Mouse (Mus musculus) telencephalon, adult 2 months (tissue): ENCODE results near the gene Samd10.

Experiments used
- DNase-seq: peaks from one replicate; pipeline ENCODE4 v3.0.0-alpha.2; 2011; ENCODE audit warnings: low read depth, low spot score

The Samd10 gene

DNA sequence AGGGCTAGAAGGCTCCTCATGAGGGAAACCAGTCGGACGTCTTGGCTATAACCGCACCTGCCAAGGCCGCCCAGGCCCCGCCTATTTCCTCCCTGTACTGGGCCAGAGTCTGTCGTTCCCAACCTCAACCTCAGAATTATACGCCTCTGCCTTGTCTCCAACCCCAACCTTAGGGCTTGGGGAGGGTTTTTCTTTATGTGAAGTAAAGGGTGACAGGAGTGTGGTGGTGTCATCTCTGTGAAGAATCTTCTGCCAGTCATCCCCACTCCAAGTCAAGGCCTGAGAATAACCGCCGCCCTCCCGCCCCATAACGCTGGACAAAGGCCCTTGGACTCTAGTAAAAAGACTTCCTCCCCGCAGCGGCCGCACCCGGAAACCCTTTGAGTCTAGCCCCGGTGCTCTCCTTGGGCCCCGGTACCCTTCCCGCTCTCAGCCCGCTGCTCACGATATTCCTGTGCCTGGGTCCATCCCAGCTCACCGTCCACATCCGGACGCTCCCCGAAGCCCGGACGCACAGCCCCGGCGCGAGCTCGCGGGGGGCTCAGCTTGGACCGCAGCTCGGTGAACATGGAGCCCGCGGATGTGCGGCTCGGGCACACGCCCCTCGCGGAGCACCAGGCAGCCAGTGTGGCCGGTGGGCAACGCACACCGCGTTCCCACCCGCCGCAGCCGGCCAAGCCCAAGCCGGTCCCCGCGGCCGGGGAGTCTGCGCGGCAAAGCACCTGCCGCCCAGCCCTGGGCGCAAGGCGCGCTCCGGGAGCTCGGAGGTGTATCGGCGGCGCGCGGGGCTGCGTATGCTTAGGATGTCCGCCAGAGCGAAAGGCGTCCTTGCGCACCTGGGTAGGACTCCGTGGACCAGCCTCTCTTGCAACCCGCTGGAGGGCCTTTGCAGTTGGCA lies at the start of gene Samd10:
Gene Samd10 (minus strand): TSS at position 759 of the 898 bp plus-strand sequence.
- no peak for DNase-seq

DNA sequence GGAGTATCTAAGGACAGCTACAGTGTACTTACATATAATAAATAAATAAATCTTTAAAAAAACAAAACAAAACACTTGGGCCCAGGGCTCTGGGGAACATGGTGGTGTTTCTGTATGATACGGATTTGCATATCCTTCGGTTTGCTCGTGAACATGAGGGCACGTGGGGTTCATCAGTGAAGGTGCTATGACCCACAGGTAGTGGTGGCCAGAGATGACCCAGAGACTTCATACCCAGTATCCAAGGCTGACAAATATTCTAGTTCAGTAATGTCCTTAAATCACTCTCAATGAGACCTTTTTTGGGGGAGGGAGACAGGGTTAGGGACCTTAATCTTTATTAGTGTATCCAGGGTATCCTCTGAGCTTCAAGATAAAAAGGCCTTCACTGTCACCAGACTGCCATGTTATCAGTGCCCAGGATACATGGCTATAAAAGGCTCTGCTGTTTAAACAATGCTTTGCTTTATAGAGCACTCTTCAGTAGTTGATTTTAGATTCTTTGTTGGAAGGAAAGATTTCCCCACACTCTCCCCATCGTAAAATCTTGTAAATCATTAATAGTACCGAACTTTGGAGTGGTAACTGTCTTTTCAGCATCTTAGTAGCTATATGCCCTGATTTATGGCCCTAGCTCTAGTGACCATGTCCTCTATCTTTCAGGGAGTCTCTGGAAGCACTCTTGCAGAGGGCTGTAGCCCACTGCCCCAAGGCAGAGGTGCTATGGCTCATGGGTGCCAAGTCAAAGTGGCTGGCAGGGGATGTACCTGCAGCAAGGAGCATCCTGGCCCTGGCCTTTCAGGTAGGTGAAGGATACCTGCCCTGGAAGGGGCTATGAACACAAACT lies 47.8 kb upstream of the Samd10 start:
- DNase-seq: no peak

DNA sequence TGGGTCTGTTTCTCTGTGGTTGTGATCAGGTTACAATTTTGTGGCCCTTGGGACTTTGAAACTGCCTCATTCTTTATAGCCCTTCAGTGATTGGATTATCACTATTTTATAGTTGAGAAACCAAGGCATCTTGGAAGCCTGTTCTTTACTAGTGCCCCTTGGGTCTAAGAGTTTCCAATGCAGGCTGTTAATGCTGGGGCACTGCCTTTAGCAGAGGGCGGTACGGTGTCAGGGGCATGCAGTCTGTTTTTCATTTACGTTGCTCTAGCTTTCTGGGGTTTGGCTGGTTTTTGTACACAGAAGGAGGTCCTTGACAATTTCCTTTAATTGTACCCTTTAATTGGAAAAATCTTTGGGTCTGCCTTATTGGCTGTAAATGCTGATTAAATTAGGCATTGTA lies 46.7 kb upstream of the Samd10 start:
- no peak for DNase-seq

- no peak for DNase-seq
These were observed 45.3 kb upstream of the Samd10 start for GRCm38 (mm10) chr2:181644361-181644760.

GRCm38 (mm10) chr2:181635865-181636264 lies 36.9 kb upstream of the Samd10 start:
- DNase-seq: no peak

DNA sequence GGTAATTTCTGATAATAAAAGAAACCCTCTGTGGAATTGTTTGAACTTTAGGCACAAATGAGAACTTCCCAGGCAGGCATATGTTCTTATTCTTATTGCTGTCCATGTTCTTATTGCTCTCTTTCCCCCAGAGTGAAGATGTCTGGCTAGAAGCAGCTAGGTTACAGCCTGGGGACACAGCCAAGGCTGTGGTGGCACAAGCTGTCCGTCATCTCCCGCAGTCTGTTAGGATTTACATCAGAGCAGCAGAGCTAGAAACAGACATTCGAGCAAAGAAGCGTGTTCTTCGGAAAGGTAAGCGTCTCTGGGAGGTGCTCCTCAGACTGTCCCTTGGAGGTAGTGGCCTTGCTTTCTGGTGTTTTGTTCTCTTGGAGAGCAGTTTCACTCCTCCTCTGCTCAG lies 33.6 kb upstream of the Samd10 start:
- DNase-seq: no peak

- no peak for DNase-seq
These were observed 29.5 kb upstream of the Samd10 start for GRCm38 (mm10) chr2:181628471-181628870.

DNA sequence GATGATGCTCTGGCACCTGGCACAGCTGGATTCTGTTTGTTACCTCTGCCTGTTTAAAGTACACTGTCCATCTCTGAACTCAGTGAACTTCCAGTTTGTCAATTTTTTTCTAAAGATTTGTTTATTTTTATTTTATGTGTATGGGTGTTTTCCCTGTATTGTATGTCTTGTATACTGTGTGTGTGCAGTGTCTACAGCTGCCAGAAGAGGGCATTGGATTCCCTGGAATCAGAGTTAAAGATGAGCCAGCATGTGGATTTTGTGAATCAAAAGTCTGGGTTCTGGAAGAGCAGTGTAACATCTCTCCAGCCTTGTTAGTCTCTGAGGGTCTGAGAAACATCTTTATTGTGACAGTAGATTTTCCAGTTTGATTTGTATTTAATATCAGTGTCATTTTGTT lies 24.4 kb upstream of the Samd10 start:
- no peak for DNase-seq

DNA sequence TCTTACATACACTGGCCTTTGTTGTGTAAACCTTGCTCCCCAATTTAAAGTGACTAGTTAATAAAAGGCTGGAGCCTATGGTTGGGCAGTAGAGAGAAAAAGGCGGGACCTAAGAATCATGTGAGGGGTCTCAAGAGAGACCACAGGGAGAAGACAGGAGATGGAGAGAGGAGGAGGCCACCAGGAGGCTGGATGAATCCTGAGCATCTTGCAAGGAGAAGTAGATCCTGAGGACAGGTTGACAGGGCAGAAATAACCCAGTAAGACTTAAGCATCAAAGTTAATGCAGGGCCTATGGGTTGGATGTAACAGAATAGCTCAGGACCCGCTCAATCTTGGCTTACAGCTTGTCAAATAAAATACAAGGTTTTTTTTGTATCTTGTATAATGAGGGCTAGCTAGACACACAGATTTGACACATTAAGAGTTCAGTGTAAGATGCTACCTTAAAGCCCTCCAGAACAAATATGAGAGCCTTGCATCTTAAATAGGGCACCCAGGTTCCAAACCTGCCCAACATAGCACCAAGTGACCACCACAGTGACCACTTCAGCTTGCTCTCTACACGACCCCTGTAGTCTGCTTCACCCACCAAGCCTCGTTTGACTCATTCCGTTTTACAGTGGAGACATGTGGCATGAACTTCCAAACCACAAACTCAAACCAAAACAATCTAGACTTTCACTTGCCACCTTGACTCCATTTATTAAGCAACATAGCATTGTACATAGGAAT lies 19.9 kb upstream of the Samd10 start:
- no peak for DNase-seq

DNA sequence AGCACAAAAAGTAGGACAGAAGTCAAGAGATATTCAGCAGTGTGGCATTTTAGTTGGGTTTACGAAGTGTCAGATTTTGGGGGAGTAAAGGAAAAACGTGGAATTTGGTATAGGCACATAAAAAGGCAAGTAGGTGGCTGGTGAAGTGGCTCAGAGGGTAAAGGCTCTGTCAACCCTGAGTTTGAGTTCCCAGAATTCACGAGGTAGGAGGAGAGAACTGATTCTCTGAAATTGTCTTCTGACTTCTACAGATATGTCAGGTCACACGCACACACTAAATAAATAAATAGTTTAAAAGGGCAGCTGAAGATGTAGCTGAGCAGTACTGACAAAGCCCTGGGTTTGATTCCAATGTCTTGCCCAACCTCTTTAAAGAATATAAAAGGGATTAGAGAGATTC lies 3.4 kb upstream of the Samd10 start:
- DNase-seq: no peak

- DNase-seq: no peak
These were observed 2.7 kb upstream of the Samd10 start for GRCm38 (mm10) chr2:181601751-181602145.

DNA sequence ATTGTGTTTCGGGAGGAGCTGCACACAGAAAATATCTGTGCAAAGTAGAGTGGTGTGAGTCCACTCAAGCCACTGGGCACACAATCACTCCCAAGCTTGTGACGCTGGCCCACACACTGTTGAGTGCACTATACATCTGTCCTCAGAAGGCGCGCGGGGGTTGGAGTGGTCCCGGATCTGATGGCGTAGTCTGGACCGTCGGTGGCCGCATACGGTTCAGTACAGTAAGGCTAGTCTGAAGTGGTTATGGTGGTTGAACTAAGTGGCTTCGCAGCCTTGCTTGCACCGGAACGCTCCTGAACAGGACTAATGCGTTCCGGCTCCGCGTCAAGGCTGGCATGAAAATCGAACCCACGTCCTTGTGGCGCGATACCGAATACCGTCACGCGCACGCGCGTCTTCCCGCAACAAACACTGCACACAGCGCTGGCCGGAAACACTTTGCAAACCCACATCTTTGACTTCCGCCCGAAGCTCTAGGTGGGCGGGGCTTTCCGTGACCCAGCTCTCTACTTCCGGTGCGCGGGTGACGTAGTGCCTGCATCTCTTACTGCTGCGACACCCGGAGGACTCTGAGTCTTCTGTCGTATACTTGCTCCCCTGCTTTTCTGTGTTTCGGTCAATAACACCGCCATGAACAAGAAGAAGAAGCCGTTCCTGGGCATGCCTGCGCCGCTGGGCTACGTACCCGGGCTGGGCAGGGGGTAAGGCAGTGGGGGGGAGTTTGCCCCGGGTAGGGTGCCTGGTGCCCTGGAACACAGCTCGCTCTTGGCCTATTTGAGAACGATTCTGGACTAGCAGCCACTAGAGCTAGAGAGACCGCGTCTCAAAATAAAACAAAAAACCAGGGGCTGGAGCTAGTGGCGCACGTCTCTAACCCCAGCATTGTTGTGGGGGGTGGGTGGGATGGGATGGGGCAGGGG lies 2.1 kb upstream of the Samd10 start:
- peak; percentile 97 for DNase-seq

- DNase-seq: no peak
These were observed 1.3 kb upstream of the Samd10 start for GRCm38 (mm10) chr2:181600226-181600758.

- DNase-seq: no peak
These were observed 1.5 kb downstream of the Samd10 start for GRCm38 (mm10) chr2:181597378-181598061.

DNA sequence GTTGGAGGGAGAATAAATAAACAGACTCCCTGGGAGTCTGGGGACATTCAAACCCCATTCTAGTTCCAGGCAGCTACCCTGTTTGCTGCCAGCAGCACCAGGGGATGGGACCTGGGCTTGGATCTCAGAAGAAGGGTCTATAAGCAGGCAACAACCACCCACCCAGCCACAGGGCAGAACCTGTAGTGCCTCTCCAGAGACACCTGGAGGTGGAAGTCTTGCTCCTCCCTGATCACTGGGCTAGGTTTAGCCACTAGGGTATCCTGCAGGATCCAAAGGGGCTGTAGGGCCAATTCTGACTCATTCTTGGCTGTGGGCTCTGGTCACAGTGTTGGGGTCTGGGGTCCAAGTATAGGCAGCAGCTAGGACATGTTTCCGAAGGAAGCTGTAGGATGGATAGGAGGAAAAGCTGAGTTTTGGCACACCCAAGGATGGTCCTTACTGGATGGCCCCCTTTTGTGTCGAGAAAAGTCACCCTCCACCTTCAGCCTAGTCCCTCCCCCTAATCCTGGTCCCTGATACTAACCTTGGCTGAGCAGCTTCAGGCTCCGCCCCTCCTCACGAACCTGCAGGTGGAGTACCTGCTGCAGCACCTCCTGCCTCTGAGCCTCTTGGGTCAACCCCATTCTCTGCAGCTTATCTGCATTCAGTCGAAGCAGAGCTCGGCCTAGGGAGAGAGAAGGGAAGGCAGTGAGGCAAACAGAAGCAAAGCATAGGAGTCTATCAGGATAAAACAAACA lies 2.6 kb downstream of the Samd10 start:
- no peak for DNase-seq

- no peak for DNase-seq
These were observed 3.9 kb downstream of the Samd10 start for GRCm38 (mm10) chr2:181594946-181595696.

DNA sequence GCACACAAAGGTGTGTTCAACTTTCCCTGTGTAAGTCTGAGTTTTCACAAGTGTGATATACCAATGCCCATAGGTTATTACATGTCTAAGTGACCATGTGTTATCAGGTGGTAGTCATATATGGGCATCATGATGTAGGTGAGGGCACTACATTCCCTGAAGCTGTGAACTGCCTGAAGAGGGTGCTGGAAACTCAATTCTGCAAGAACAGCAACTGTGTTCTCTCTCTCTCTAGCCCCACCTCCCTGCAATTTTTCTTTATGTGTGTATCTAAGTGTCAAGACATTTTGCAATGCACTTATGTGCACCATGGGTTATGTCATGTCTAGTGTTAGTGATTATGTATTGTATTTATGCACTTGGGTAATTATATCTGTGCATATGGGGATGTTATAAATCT lies 5.1 kb downstream of the Samd10 start:
- no peak for DNase-seq

GRCm38 (mm10) chr2:181593042-181593421 lies 6.0 kb downstream of the Samd10 start:
- no peak for DNase-seq
